Mouse (Mus musculus): ENCODE results near the gene Fxyd7. TPM values are rescaled to one million over a fixed set of nuclear protein-coding genes. Genes with fewer than 3 reads are reported as not detected.
A peak's percentile ranks its signal among the peaks of the same experiment; 100 is the strongest.

Fxyd7 gene
- polyA plus RNA-seq, 2 experiments, result 14.9 to 16.2 TPM

- H3K9me3 ChIP-seq (ENCODE audit: control insufficient read depth, low read length), result no peaks in the 10 kb centered on the region
- no peaks in the 10 kb centered on the region for H3K36me3 ChIP-seq (ENCODE audit: control insufficient read depth, insufficient read depth, low read length)
- H3K27me3 ChIP-seq (ENCODE audit: control insufficient read depth, insufficient read depth, low read length), result no peaks in the 10 kb centered on the region
- no peak overlapping the region for H3K9ac ChIP-seq (ENCODE audit: low read depth, low read length, severe bottlenecking)
- no peak for DNase-seq (ENCODE audit: low spot score)
- no peak for TF ChIP-seq POLR2A (IDR thresholded peaks at IDR 0.05; ENCODE audit: borderline replicate concordance, extremely low read depth, insufficient read depth, insufficient read length)
- no peak overlapping the region for H3K4me3 ChIP-seq (replicated peaks; ENCODE audit: low read length)
- H3K4me1 ChIP-seq (ENCODE audit: control insufficient read depth, insufficient read depth, low read length), result peaks cover 14% of the 10 kb centered on the region
- no peak for ATAC-seq (ENCODE audit: low FRiP score, low read depth)
- H3K4me2 ChIP-seq (replicated peaks; ENCODE audit: low read depth, low read length, severe bottlenecking), result no peak overlapping the region
- 81% methylated on average over 6 of the region's 6 CpGs for WGBS
- H3K27ac ChIP-seq (replicated peaks; ENCODE audit: low read depth, low read length), result no peak overlapping the region
Observed at GRCm38 (mm10) chr7:31070324-31070723, 19.1 kb upstream of the Fxyd7 start.

DNA sequence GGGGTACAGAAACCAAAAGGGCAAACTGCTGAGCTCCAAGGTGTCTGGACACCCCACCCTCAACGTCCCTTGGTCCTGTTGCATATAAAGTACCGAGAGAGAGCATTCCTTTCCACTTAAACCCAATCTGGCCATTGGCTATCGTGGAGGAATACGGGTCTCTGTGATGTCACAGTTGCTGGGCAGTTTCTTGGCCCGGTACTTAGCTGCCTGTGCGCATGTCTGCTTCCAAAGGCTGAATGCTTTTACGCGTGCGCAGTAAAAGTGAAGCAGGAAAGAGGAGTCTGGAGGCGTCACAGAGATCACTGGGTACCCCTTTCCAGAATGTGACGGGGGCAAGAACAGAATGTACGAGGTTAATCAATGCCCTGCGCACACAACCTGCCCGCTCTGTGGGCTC, 18.2 kb upstream of the Fxyd7 start:
- H3K36me3 ChIP-seq (ENCODE audit: control insufficient read depth, insufficient read depth, low read length), result no peaks in the 10 kb centered on the region
- H3K9me3 ChIP-seq (ENCODE audit: control insufficient read depth, low read length), result no peaks in the 10 kb centered on the region
- no peak for TF ChIP-seq POLR2A (IDR thresholded peaks at IDR 0.05; ENCODE audit: borderline replicate concordance, extremely low read depth, insufficient read depth, insufficient read length)
- no peak for DNase-seq (ENCODE audit: low spot score)
- H3K4me3 ChIP-seq (replicated peaks; ENCODE audit: low read length), result no peak overlapping the region
- no peak for ATAC-seq (ENCODE audit: low FRiP score, low read depth)
- no peaks in the 10 kb centered on the region for H3K27me3 ChIP-seq (ENCODE audit: control insufficient read depth, insufficient read depth, low read length)
- H3K27ac ChIP-seq (replicated peaks; ENCODE audit: low read depth, low read length), result no peak overlapping the region
- WGBS, result 72% methylated on average over 14 of the region's 14 CpGs
- no peak overlapping the region for H3K9ac ChIP-seq (ENCODE audit: low read depth, low read length, severe bottlenecking)
- no peak overlapping the region for H3K4me2 ChIP-seq (replicated peaks; ENCODE audit: low read depth, low read length, severe bottlenecking)
- peaks cover 14% of the 10 kb centered on the region for H3K4me1 ChIP-seq (ENCODE audit: control insufficient read depth, insufficient read depth, low read length)

GRCm38 (mm10) chr7:31067836-31068235, 16.6 kb upstream of the Fxyd7 start:
- peak; percentile 88 for DNase-seq (ENCODE audit: low spot score)
- ATAC-seq (ENCODE audit: low FRiP score, low read depth), result peak; percentile 83
- WGBS, result 19% methylated on average over 5 of the region's 5 CpGs

GRCm38 (mm10) chr7:31063074-31063560, 11.8 kb upstream of the Fxyd7 start:
- peaks cover 5% of the 10 kb centered on the region for H3K4me1 ChIP-seq (ENCODE audit: control insufficient read depth, insufficient read depth, low read length)
- no peak overlapping the region for H3K27ac ChIP-seq (replicated peaks; ENCODE audit: low read depth, low read length)
- no peak for TF ChIP-seq POLR2A (IDR thresholded peaks at IDR 0.05; ENCODE audit: borderline replicate concordance, extremely low read depth, insufficient read depth, insufficient read length)
- WGBS, result 84% methylated on average over 12 of the region's 12 CpGs
- H3K4me2 ChIP-seq (replicated peaks; ENCODE audit: low read depth, low read length, severe bottlenecking), result no peak overlapping the region
- no peaks in the 10 kb centered on the region for H3K27me3 ChIP-seq (ENCODE audit: control insufficient read depth, insufficient read depth, low read length)
- DNase-seq (ENCODE audit: low spot score), result no peak
- H3K36me3 ChIP-seq (ENCODE audit: control insufficient read depth, insufficient read depth, low read length), result no peaks in the 10 kb centered on the region
- ATAC-seq (ENCODE audit: low FRiP score, low read depth), result no peak
- no peaks in the 10 kb centered on the region for H3K9me3 ChIP-seq (ENCODE audit: control insufficient read depth, low read length)
- H3K9ac ChIP-seq (ENCODE audit: low read depth, low read length, severe bottlenecking), result no peak overlapping the region
- no peak overlapping the region for H3K4me3 ChIP-seq (replicated peaks; ENCODE audit: low read length)

More at GRCm38 (mm10) chr7:31067836-31068235, 16.6 kb upstream of the Fxyd7 start:
- Histone ChIP-seq H3K27ac (replicated peaks; ENCODE audit: low read depth, low read length) (peak overlapping the region; percentile 58), H3K4me2 (replicated peaks; ENCODE audit: low read depth, low read length, severe bottlenecking) (no peak overlapping the region), H3K9me3 (ENCODE audit: control insufficient read depth, low read length) (no peaks in the 10 kb centered on the region), H3K4me1 (ENCODE audit: control insufficient read depth, insufficient read depth, low read length) (peaks cover 14% of the 10 kb centered on the region), H3K27me3 (ENCODE audit: control insufficient read depth, insufficient read depth, low read length) (no peaks in the 10 kb centered on the region), H3K9ac (ENCODE audit: low read depth, low read length, severe bottlenecking) (no peak overlapping the region), H3K36me3 (ENCODE audit: control insufficient read depth, insufficient read depth, low read length) (no peaks in the 10 kb centered on the region), H3K4me3 (replicated peaks; ENCODE audit: low read length) (no peak overlapping the region)
- no peak for TF ChIP-seq POLR2A (IDR thresholded peaks at IDR 0.05; ENCODE audit: borderline replicate concordance, extremely low read depth, insufficient read depth, insufficient read length)

DNA sequence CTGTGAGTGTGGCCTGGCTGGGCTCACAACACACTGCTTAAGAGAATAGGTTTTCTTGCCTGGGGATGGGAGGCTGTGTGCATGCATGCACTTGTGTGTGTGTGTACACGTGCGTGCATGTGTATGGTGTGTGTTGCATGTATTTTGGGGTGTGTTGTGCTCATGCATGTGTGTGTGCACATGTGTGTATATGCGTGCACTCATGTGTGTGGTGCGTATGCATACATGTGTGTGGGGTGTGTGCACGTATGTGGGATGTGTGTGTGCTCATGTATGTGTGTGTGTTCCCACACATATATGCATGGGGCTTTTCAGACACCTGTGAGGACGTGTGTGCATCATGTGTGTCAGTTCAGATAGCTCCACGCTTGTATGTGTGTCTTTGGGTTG, 9.3 kb upstream of the Fxyd7 start:
- Histone ChIP-seq H3K9me3 (ENCODE audit: control insufficient read depth, low read length) (no peaks in the 10 kb centered on the region), H3K4me3 (replicated peaks; ENCODE audit: low read length) (no peak overlapping the region), H3K9ac (ENCODE audit: low read depth, low read length, severe bottlenecking) (no peak overlapping the region), H3K36me3 (ENCODE audit: control insufficient read depth, insufficient read depth, low read length) (no peaks in the 10 kb centered on the region), H3K4me2 (replicated peaks; ENCODE audit: low read depth, low read length, severe bottlenecking) (no peak overlapping the region), H3K27me3 (ENCODE audit: control insufficient read depth, insufficient read depth, low read length) (no peaks in the 10 kb centered on the region), H3K4me1 (ENCODE audit: control insufficient read depth, insufficient read depth, low read length) (peaks cover under 1% of the 10 kb centered on the region; the same call in 1 of the 2 replicates), H3K27ac (replicated peaks; ENCODE audit: low read depth, low read length) (no peak overlapping the region)
- 87% methylated on average over 7 of the region's 7 CpGs for WGBS
- no peak for ATAC-seq (ENCODE audit: low FRiP score, low read depth)
- DNase-seq (ENCODE audit: low spot score), result no peak
- TF ChIP-seq POLR2A (IDR thresholded peaks at IDR 0.05; ENCODE audit: borderline replicate concordance, extremely low read depth, insufficient read depth, insufficient read length), result no peak

Measured in limb, embryonic 14.5 days (tissue).